Mouse (Mus musculus) Patski (cell line): Measurements from ENCODE around the gene Pigf. TPM values are rescaled to one million over a fixed set of nuclear protein-coding genes. Genes with fewer than 3 reads are reported as not detected.
A peak's percentile ranks its signal among the peaks of the same experiment; 100 is the strongest.

Source experiments
- ATAC-seq: fragments of 100-300 bp; one replicate; pipeline ENCODE4 v1.8.0; 2021
- CTCF ChIA-PET: fragments of 350-600 bp; sonication (Branson Sonifier 250); formaldehyde crosslinking; loops from one replicate; lab custom pipeline; 2022; ENCODE audit warnings: inconsistent platforms; lab: Charles Lee
- POLR2A ChIA-PET: fragments of 350-600 bp; sonication (Branson Sonifier 250); formaldehyde crosslinking; loops from one replicate; lab custom pipeline; 2022; ENCODE audit warnings: antibody characterized with exemption, inconsistent platforms; lab: Charles Lee
- DNase-seq: peaks from one replicate; pipeline ENCODE4 v3.0.0-alpha.2; 2011; ENCODE audit warnings: low read depth, low spot score
- H3K27me3 ChIP-seq: fragments of 371-371 bp; one replicate; pipeline ENCODE4 v1.5.1; 2021
- CTCF ChIP-seq: fragments of 100-300 bp; IDR thresholded peaks from one replicate; pipeline ENCODE4 v1.5.1; 2021
- in situ Hi-C: fragments of 300-500 bp; cut with MboI; formaldehyde crosslinking; loops from 3 replicates; pipeline ENCODE4 v1.11.1; 2018; ENCODE audit warnings: low pct_unique_long_range_greater_than_20kb, mixed read lengths
- polyA plus RNA-seq: library from polyadenylated mRNA; unstranded; gene quantifications from one replicate; pipeline ENCODE4 v1.2.3, GENCODE M21; 2021

Pigf gene
- polyA plus RNA-seq, 1 experiment from 2014 or later: 31.9 TPM

DNA sequence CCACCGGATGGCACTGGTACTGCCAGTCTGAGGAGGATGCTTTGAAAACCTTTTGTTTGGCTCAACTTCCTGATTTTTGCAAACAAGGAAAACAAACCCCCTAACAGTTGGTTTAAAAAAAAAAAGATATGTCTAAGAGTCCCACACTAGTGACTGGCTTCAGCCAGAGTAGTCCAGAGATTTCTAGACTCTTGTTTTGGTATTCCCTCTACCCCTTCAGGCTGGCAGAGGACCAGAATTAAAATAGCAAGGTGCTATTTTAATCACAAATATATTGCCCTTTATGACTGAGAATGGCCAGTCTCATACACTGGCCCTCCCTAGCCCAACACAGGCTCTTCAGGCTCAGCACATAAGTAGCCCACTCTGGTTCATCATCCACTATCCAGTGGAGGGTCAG is 30.5 kb upstream of the Pigf start:
- POLR2A ChIA-PET: interaction anchor here (0.7 kb wide), 1 partner anchor 51 kb away, joined by 3 read pairs; no protein-coding TSS in a partner anchor
- no peak for ATAC-seq

DNA sequence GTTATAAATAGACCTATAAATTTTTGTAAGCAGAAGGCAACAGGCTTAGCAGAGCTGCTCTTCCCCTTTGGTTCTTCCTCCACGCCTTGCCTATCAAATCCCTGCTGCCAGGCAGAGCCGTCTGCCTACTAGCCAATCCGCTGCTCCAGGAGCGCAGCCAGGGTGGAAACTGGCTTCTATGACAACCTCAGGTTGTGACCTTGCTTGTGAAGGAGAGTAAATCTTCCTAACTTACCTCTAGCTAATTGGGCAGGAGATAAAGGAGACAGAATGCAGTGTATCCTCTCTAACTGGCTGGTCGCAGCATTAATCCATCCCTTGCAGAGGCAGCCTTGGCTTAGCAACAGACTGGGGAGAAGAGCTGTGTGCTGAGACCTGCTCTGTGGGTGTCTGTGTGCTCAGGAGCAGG is 29.8 kb upstream of the Pigf start:
- no peaks in the 10 kb centered on the region for H3K27me3 ChIP-seq
- CTCF ChIA-PET: interaction anchor here (0.8 to 2.0 kb wide), 2 partner anchors 8 to 10 kb away, joined by 3 to 10 read pairs; no protein-coding TSS in a partner anchor
- TF ChIP-seq CTCF: no peak
- ATAC-seq (no peak), DNase-seq (no peak)
- POLR2A ChIA-PET: interaction anchor here (0.6 kb wide), 1 partner anchor 16 kb away, joined by 3 read pairs; no protein-coding TSS in a partner anchor
- in situ Hi-C loops: loop anchor here (5.0 kb wide), 1 partner anchor 37 kb away; no protein-coding TSS in a partner anchor

More for the DNA sequence above, 30.5 kb upstream of the Pigf start:
- CTCF ChIA-PET: interaction anchor here (1.0 to 1.6 kb wide), 2 partner anchors 12 to 108 kb away, joined by 3 to 15 read pairs; no protein-coding TSS in a partner anchor
- in situ Hi-C loops: loop anchor here (5.0 kb wide), 1 partner anchor 37 kb away; no protein-coding TSS in a partner anchor
- no peaks in the 10 kb centered on the region for H3K27me3 ChIP-seq
- TF ChIP-seq CTCF: no peak
- no peak for DNase-seq

DNA sequence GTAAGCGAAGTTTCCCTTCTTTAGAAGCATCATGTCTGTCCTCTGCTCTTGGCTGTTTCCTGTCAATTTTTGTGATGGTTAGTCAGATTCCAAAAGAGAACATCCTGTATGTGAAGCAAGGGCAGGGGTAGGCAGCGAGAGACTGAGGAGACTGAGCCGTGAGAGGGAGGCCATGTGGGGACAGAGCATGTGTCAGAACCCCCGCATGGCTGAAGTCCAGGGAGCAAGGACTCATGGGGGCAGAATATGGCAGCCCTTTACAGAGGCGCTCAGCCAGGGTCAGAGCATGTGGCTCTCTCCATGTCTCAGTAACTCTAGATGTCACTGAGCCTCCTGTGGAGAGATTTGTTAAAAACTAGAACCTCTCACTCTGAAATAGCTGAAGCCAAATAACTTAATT is 28.7 kb upstream of the Pigf start:
- ChIA-PET CTCF (interaction anchor here (2.0 kb wide), 1 partner anchor 9 kb away, joined by 10 read pairs; no protein-coding TSS in a partner anchor), POLR2A (no interaction called here)
- DNase-seq (no peak), ATAC-seq (no peak)
- no peak for TF ChIP-seq CTCF
- no peaks in the 10 kb centered on the region for H3K27me3 ChIP-seq
- in situ Hi-C loops: loop anchor here (5.0 kb wide), 1 partner anchor 518 kb away; no protein-coding TSS in a partner anchor

DNA sequence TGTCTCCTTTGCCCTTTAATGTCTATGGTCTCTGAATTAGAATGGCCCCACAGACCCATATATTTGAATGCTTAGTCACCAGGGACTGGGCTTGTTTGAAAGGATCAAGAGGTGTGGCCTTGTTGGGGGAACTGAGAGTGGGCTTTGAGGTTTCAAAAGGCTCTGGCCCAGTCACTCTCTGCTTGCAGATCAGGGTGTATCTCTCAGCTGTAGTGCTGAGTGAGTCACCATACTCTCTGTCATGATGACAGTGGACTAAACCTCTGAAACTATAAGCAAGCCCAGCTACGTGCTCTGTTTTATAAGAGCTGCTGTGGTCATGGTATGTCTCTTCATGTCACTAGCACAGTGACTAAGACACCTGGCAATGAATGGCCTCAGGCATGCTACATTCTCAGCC is 27.2 kb upstream of the Pigf start:
- CTCF ChIA-PET: no interaction called here
- POLR2A ChIA-PET: interaction anchor here (0.6 to 0.7 kb wide), 2 partner anchors 40 to 220 kb away, joined by 4 to 5 read pairs; no protein-coding TSS in a partner anchor
- ATAC-seq: no peak
- TF ChIP-seq CTCF: no peak
- no peak for DNase-seq
- in situ Hi-C loops: loop anchor here (5.0 kb wide), 1 partner anchor 520 kb away; no protein-coding TSS in a partner anchor
- H3K27me3 ChIP-seq: no peaks in the 10 kb centered on the region

DNA sequence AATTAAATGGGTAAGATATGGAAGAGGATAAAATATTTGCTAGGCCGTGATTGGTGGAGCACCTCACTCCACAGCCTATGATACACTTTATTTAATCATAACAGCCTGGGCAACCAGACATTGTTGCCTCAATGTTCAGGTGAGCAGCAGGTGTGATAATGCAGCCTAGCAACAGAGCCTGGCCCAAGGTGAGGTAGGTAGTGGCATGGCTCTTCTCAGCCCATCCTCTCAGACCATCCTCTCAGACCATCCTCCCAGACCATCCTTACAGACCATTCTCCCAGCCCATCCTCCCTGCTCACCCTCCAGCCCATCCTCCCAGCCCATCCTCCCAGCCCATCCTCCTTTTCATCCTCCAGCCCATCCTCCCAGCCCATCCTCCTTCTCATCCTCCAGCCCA is 26.4 kb upstream of the Pigf start:
- DNase-seq: no peak
- CTCF ChIA-PET: no interaction called here
- POLR2A ChIA-PET: interaction anchor here (0.6 to 0.7 kb wide), 2 partner anchors 40 to 221 kb away, joined by 4 to 5 read pairs; no protein-coding TSS in a partner anchor
- no peak for ATAC-seq
- no peaks in the 10 kb centered on the region for H3K27me3 ChIP-seq
- no peak for TF ChIP-seq CTCF
- in situ Hi-C loops: loop anchor here (5.0 kb wide), 1 partner anchor 521 kb away; no protein-coding TSS in a partner anchor

DNA sequence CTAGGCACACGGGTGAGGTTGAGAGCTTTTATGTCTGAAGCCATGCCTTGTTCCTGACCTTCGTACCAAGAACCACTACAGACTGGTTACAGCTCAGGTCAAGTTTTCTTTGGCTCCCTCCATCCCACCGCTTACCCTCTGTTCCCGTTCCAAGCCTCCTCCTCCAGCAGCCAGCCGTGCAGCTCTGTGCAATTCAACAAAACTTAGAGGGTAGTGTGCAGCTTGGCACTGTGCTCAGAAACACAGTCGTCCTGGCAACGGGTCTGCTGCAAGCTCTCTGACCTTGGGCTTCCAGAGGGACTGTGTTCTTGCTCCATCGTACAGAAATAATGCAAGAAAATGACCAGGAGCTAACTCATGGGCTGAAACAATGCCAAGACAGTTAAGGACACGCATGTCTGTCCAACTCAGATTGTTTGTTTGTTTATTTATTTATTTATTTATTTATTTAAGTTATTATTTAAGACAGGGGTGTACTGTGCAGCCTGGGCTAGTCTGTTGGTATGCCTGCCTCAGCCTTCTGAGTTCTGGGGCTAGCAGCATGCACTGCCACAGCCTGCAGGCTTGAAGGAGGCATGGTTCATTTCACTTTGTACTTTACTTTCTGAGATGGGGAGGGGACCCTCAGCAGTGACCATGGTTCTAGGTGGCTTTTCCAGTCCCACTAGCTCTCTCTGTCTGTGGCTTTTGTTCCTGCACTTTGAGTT is 25.4 kb upstream of the Pigf start:
- POLR2A ChIA-PET: interaction anchor here (1.0 kb wide), 1 partner anchor 112 kb away, joined by 3 read pairs; no protein-coding TSS in a partner anchor
- DNase-seq: no peak
- CTCF ChIA-PET: no interaction called here
- no peak for TF ChIP-seq CTCF
- ATAC-seq: no peak
- H3K27me3 ChIP-seq: no peaks in the 10 kb centered on the region
- in situ Hi-C loops: loop anchor here (5.0 kb wide), 1 partner anchor 522 kb away; no protein-coding TSS in a partner anchor

DNA sequence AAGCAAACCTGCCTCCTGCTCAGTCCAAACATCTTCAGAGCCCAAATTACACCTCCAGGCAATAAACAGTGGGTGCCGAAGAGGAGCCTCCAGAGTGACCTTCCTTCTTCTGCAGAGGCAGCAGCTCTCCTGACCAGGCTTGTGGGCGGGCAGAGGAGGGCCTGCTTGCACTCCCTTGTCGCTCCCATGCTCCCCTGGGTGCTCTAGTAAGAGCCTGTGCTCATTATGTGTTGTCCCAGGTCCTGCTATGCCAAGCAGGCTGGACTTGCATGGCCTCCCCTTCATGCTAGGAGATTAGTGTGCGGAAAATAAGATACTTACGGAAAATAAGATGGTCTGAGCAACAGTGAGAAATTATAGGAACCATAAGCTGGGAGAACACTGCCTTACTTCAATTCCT is 24.5 kb upstream of the Pigf start:
- no peak for DNase-seq
- in situ Hi-C loops: loop anchor here (5.0 kb wide), 1 partner anchor 523 kb away; no protein-coding TSS in a partner anchor
- no peaks in the 10 kb centered on the region for H3K27me3 ChIP-seq
- TF ChIP-seq CTCF: no peak
- POLR2A ChIA-PET: interaction anchor here (1.0 kb wide), 1 partner anchor 111 kb away, joined by 3 read pairs; no protein-coding TSS in a partner anchor
- CTCF ChIA-PET: no interaction called here
- ATAC-seq: no peak

DNA sequence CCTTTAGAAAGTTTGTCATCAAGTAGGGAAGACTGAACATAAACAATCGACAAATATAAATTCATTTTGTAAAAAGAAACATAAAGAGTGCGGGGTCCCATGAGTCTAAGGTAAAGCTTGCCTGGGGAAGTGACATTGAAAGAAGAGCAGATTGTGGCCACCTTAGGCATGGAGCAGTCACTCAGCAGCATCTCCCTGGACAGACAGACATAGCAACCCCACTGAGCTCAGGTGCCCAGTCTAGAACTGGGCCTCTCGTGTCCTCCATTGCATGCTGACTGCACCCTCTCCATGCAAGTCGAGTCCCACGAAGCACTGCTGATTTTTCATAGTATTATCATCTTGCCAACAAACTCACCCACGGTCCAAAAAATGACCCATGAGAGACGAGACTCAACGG is 19.6 kb upstream of the Pigf start:
- no peak for TF ChIP-seq CTCF
- CTCF ChIA-PET: interaction anchor here (0.6 to 2.6 kb wide), 40 partner anchors 9 to 725 kb away, joined by 3 to 18 read pairs (median 4); partner anchors contain the start of genes Cript, Pigf and Rhoq
- DNase-seq: no peak
- no peak for ATAC-seq
- POLR2A ChIA-PET: no interaction called here
- H3K27me3 ChIP-seq: no peaks in the 10 kb centered on the region
- in situ Hi-C loops: loop anchor here (5.0 kb wide), 2 partner anchors 127 to 208 kb away; partner anchors contain the start of gene Tmem247

DNA sequence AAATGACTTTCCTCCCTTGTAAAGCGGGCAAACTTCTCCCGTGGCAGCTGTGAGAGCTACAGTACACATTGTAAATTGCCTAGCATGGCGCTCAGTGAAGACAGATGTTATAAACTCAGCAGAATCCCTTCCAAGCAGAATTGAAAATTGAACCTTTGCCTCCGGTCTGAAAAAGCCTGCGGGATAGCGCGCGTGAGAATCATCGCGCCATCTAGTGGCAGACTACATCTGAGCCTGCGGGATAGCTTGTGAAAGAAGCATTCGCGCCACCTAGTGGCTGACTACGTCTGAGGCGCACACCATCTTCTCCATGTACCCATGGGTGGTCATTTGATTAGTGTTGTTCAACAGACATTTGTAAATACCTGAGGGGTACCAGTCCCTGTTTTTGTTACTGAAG is 19.2 kb upstream of the Pigf start:
- TF ChIP-seq CTCF: peak; percentile 100
- no peaks in the 10 kb centered on the region for H3K27me3 ChIP-seq
- DNase-seq: peak; percentile 47
- CTCF ChIA-PET: interaction anchor here (0.6 to 2.6 kb wide), 44 partner anchors 8 to 724 kb away, joined by 3 to 18 read pairs (median 4); partner anchors contain the start of genes Cript, Pigf and Rhoq
- in situ Hi-C loops: loop anchor here (5.0 kb wide), 2 partner anchors 127 to 208 kb away; partner anchors contain the start of gene Tmem247
- POLR2A ChIA-PET: no interaction called here
- peak; percentile 81 for ATAC-seq

DNA sequence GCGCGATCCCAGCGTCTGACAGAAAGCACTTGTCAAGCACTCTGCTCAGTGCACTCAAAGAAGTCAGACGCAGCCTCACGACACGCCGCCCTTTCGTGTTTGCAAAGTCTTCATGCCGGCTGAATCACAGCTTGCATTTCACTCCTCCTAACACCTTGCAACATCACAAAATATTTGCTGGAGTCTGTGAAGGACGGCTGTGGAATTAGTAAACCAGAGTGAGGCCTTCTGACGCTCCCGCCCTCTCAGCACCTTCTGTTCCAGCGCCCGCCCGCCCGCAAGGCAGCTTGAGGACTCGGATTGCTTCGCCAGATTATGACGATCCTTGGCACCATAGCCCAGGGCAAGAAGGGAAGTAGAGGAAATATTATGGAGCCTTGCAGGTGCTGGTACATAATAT is 16.5 kb upstream of the Pigf start:
- H3K27me3 ChIP-seq: no peaks in the 10 kb centered on the region
- CTCF ChIA-PET: interaction anchor here (0.8 kb wide), 1 partner anchor 9 kb away, joined by 3 read pairs; no protein-coding TSS in a partner anchor
- in situ Hi-C loops: loop anchor here (5.0 kb wide), 2 partner anchors 124 to 211 kb away; partner anchors contain the start of gene Tmem247
- ATAC-seq (no peak), DNase-seq (no peak)
- TF ChIP-seq CTCF: no peak
- POLR2A ChIA-PET: no interaction called here
